Mouse (Mus musculus): Measurements from ENCODE around the gene Pfdn6.
"Not testable (repeated sequence)": the region's sequence is repeated elsewhere in the genome, so short reads cannot be mapped to it uniquely, and the experiment has no call there.

Gene Pfdn6
- long read RNA-seq, experiment 1, transcript Pfdn6-201 (4 exons, 807 nt): major isoform, 16 of 23 reads
- long read RNA-seq, experiment 1, partial matches to known transcripts: 1 of 23 reads
- long read RNA-seq, experiment 1, other reads (novel, unspliced or antisense): 2 of 23 reads
- long read RNA-seq, experiment 2, transcript Pfdn6-201 (4 exons, 807 nt): major isoform, 24 of 25 reads
- long read RNA-seq, experiment 2, partial matches to known transcripts: 0 of 25 reads
- long read RNA-seq, experiment 2, other reads (novel, unspliced or antisense): 0 of 25 reads

- intact Hi-C loops (cut with DNase I): no loop called here
Measured at GRCm38 (mm10) chr17:33940206-33940805, at the start of gene Pfdn6, which contains the start of gene Wdr46. TSS of gene Pfdn6 (minus strand) at chr17:33940343. TSS of gene Wdr46 (plus strand) at chr17:33940660.

- intact Hi-C loops (cut with DNase I): not testable (repeated sequence)
Measured at GRCm38 (mm10) chr17:33982136-33982535, 42.0 kb upstream of the Pfdn6 start.

GRCm38 (mm10) chr17:33981192-33981909, 41.2 kb upstream of the Pfdn6 start:
- intact Hi-C loops (cut with DNase I): not testable (repeated sequence)

- intact Hi-C loops (cut with DNase I): no loop called here
Measured at GRCm38 (mm10) chr17:33980181-33981035, 40.3 kb upstream of the Pfdn6 start.

- intact Hi-C loops (cut with DNase I): no loop called here
Measured at GRCm38 (mm10) chr17:33979512-33980050, 39.4 kb upstream of the Pfdn6 start.

GRCm38 (mm10) chr17:33978631-33979031, 38.5 kb upstream of the Pfdn6 start:
- intact Hi-C loops (cut with DNase I): no loop called here

GRCm38 (mm10) chr17:33977861-33978557, 37.9 kb upstream of the Pfdn6 start:
- intact Hi-C loops (cut with DNase I): no loop called here

- intact Hi-C loops (cut with DNase I): loop anchor here (2.0 kb wide), 1 partner anchor 1297 kb away; no protein-coding TSS in a partner anchor
Measured at GRCm38 (mm10) chr17:33973572-33973971, 33.4 kb upstream of the Pfdn6 start.

GRCm38 (mm10) chr17:33972691-33973090, 32.5 kb upstream of the Pfdn6 start:
- intact Hi-C loops (cut with DNase I): loop anchor here (2.0 kb wide), 1 partner anchor 1298 kb away; no protein-coding TSS in a partner anchor

GRCm38 (mm10) chr17:33969394-33969793, 29.3 kb upstream of the Pfdn6 start:
- intact Hi-C loops (cut with DNase I): no loop called here

GRCm38 (mm10) chr17:33968927-33969326, 28.8 kb upstream of the Pfdn6 start:
- intact Hi-C loops (cut with DNase I): no loop called here

GRCm38 (mm10) chr17:33968489-33968888, 28.3 kb upstream of the Pfdn6 start:
- intact Hi-C loops (cut with DNase I): no loop called here

- intact Hi-C loops (cut with DNase I): loop anchor here (1.0 kb wide), 1 partner anchor 1336 kb away; no protein-coding TSS in a partner anchor
Measured at GRCm38 (mm10) chr17:33965846-33966550, 25.9 kb upstream of the Pfdn6 start.

- intact Hi-C loops (cut with DNase I): loop anchor here (1.0 kb wide), 1 partner anchor 1337 kb away; no protein-coding TSS in a partner anchor
Measured at GRCm38 (mm10) chr17:33965082-33965845, 25.1 kb upstream of the Pfdn6 start.

- intact Hi-C loops (cut with DNase I): no loop called here
Measured at GRCm38 (mm10) chr17:33962876-33963275, 22.7 kb upstream of the Pfdn6 start.

GRCm38 (mm10) chr17:33959948-33960347, 19.8 kb upstream of the Pfdn6 start:
- intact Hi-C loops (cut with DNase I): loop anchor here (2.0 to 5.0 kb wide), 2 partner anchors 61 to 1397 kb away; no protein-coding TSS in a partner anchor

- intact Hi-C loops (cut with DNase I): loop anchor here (2.0 to 5.0 kb wide), 2 partner anchors 62 to 1398 kb away; no protein-coding TSS in a partner anchor
Measured at GRCm38 (mm10) chr17:33959135-33959534, 19.0 kb upstream of the Pfdn6 start.

GRCm38 (mm10) chr17:33958451-33958850, 18.3 kb upstream of the Pfdn6 start:
- intact Hi-C loops (cut with DNase I): loop anchor here (2.0 to 5.0 kb wide), 2 partner anchors 62 to 1399 kb away; no protein-coding TSS in a partner anchor

All from adrenal gland (tissue).